Mouse (Mus musculus): ENCODE measurements at regions not wholly inside any gene's neighbourhood (a gene's known extent, or its start where the extent isn't known, plus 50 kb on each side); places are given as distances from the start of the nearest gene placed in this dataset.

DNA sequence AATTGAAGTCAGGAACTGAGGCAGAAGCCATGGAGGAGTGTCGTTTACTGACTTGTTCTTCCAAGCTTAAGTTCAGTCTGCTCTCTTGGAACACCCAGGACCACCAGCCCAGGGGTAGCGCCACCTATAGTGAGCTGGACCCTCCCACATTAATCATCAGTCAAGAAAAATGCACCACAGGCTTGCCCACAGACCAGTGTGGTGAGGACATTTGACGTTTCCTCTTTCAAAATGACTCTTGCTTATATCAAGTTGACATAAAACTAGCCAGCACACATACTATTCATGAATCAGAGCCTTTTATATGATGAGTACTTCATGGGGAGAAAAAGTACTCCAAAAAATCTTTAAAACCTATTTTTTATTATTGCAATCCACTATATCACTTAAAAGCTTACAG is 69.7 kb upstream of the Paip1 start:
- no peak for DNase-seq (ENCODE audit: low read depth, low spot score)

DNA sequence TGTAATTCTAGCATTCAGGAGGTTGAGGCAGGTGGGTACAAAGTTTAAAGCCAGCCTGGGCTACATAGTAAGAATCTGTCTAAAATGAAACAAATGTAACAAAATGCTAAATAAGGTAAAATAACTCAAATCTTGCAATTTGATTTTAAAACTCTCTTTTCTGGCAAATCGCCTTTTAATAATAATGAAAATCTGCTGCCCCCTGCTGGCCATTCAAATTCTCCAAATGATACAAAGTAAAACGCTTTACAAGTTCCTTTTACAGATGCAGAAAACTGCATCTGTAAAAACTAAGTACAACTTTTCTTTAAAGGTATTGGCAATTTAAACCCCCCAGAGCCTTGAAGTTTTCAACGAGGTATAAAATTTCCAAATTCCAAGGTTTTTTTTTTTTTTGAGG is 65.0 kb upstream of the Paip1 start:
- peak; percentile 28 for DNase-seq (ENCODE audit: low read depth, low spot score)

DNA sequence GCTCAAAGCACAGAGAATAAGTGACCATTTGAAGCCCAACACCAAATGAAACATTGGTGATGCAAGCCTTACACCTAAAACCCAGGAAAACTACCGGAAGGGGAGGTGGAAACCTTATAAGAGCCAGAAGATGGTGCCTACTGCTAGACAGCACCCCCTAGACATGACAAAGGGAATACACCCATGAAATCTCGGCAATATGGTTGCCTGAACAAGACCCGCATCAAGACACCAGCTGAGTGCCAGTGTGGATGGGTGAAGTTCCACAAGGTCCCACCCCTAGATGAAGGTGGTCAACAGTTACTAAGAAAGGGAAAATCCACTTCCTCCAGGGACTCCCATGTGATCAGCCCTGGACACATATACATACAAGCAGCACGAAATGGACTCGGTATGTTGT is 64.2 kb upstream of the Paip1 start:
- no peak for DNase-seq (ENCODE audit: low read depth, low spot score)

DNA sequence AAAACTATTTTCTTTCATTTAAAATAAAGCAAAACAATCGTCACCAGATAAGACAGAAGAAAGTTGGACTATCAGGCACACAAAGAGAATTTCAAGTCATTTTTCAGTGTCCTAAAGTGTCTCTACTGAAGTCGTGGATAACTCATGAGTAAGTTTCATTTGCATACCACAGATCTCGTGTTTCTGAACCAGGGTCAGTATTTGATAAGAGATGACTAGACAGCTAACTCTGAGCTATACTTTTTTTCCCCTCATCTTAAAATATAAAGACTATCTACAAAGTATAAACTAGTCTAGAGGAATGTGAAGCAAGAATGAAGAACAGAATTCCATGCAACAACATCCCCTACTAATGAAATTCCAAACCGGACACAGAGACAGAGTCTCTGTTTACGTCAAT is 60.9 kb upstream of the Paip1 start:
- DNase-seq (ENCODE audit: low read depth, low spot score): no peak

DNA sequence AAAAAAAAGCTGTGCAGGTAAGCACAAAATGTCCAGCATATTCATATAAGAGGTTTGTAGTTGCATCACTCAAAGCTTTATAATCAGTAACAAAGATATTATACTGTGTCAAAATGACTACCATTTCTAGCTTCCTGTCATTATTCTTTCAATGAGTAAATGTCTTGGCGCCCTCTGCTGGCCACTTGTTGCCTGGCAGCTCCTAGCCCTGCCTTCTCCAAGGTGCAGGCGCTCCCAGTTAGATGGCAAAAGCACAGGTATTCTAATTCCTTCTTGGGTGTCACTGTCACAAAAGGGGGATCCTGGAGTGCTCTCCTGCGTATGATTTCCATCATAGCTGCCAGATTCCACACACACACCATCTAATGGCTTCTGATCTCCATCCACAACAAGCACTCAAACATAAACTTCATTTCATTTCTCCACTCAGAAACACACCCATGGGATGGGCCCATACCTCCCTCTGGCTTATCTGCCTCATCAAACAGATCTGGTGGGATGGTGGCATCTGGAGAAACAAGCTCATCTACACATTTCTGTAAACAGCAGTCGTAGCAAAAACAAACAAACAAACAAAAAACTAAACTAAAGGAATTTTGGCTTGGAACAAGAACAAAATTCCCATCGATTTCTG is 49.9 kb upstream of the Paip1 start:
- peak; percentile 33 for DNase-seq (ENCODE audit: low read depth, low spot score)

Data from c-Kit-negative CD71-positive TER-119-positive erythroid progenitor cells, embryonic 14.5 days (primary cell).